Mouse (Mus musculus): ENCODE measurements around the gene Ednrb.

DNA sequence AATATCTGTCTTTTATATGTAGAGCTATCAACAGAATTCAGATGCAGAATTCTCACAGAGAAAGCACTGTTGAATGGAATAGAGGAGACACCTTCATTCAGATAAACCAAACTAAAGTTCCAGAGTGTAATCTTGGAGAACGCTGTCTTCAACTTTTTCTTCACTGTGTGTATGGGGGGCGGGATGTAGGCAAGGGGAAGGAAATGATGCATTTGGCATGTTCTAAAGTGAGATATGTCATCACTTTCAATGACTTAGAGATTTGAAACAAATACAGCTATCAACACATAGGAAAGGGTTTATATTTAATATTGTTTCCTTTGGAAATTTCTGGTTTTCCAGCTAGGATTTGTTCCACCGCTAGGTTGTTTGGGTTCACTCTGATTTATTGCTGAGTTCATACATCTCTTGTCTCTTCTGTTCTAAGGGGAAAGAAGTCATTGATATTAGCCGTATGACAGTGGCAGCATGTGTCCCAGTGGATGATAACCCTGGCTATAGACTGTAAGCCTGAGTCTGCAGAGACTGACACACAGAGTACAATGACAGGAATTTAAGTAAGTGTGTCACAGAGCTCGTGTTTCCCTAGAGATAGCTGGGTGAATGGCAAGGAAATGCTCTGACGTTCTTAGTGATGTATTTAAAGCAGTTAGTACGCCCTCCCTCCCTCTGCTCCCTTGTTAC, 40.8 kb upstream of the Ednrb start:
- no peak for TF ChIP-seq CTCF (IDR thresholded peaks at IDR 0.05; ENCODE audit: insufficient read depth, low read depth, low read length)
- no peak for TF ChIP-seq POLR2A (IDR thresholded peaks at IDR 0.05; ENCODE audit: insufficient read depth, low read depth, low read length)
